Mouse (Mus musculus) small intestine, adult 2 months (tissue): ENCODE measurements around the gene Cntrl.

Experiments used
- CTCF ChIP-seq: fragments of 200-500 bp; IDR thresholded peaks from 2 replicates; pipeline ENCODE4 v1.5.1; 2012; ENCODE audit warnings: low read depth, mild to moderate bottlenecking, control low read depth, inconsistent platforms, low read length, moderate library complexity, mixed read lengths; ENCODE audit not compliant: insufficient replicate concordance, insufficient read length; ENCODE audit errors: extremely low read depth
- POLR2A ChIP-seq: fragments of 200-500 bp; IDR thresholded peaks from 2 replicates; pipeline ENCODE4 v1.6.1; 2012; ENCODE audit warnings: low read depth, mild to moderate bottlenecking, control low read depth, inconsistent platforms, low read length, moderate library complexity

GRCm38 (mm10) chr2:35100529-35100928 lies 8.8 kb upstream of the Cntrl start:
- TF ChIP-seq CTCF (no peak), POLR2A (no peak)
